Mouse (Mus musculus) kidney, postnatal 14 days (tissue): ENCODE data around the gene Pxn.

Experiments
- DNase-seq: peaks from one replicate; pipeline ENCODE4 v3.0.0; 2022; ENCODE audit warnings: mixed read lengths

Pxn gene

DNA sequence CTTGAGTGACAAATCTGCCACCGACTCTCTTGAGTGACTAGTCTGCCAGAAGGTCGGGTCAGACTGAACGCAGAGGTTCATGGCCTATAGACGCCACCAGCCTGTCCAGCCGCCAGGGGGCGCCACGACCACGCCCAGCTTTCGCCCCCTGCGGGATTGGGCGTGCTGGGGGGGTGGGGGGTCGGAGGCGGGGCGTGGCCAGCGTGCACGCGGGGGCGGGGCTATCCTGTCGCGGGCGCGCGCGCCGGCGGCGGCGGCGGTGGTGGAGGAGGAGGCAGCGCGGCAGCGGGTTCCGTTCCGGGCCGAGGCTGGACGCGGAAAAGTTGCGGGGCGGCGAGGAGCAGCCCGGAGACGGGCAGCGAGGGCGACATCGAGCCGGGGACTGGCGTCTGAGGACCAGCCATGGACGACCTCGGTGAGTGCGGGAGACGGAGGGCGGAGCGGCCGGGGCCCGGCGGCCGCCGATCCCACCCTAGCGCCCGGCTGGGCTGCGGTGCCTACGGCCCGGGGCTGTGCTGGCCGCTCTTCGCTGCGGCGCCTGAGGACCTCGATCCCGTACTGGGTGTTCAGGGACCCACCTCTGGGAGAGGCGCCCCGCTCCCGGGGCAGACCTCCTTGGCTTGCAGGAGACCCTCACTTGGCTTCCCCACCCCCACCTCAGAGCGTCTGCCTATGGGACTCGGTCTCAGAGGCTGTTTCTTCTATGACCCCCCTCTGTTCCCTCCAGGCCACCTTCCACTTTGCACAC, at the start of gene Pxn:
TSS of gene Pxn (plus strand) at position 223 of the 748 bp plus-strand sequence.
- peak; percentile 95 for DNase-seq

- no peak for DNase-seq
Observed at GRCm38 (mm10) chr5:115458918-115459317, 47.6 kb upstream of the Pxn start.

DNA sequence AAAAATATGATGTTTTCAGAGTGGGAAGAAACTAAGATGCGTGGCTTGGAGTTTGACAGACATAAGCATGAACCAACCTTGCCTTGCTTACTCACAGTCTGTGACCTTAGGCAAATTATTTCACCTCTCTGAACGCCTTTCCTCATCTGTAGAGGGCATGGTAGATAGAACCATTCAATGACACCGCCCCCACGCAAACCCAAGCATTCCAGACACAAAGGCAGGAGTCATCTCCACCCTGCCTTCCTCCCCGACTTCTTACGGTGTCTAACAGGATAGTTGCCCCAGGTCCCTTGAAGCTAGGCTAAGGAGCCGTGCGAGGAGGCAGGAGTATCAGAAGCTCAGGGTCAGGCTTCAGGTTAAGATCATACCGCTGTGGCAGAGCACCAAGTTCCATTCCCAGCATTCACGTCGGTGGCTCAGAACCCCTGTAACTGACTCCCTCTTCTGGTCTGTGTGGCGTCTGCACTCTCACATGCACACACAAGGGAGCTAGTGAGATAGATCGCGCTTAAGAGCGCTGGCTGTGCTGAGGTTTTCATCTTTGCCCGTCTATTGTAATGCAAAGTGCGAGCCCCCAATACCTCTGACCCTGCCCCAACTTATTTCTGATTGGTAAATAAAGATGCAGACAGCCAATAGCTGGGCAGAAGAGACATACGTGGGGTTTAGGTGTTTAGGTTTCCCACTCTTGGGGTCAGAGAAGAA, 41.9 kb upstream of the Pxn start:
- no peak for DNase-seq

GRCm38 (mm10) chr5:115465642-115466420, 40.6 kb upstream of the Pxn start, which contains the start of gene Pla2g1b:
TSS of gene Pla2g1b (plus strand) at chr5:115466262.
- no peak for DNase-seq

GRCm38 (mm10) chr5:115469791-115470190, 36.7 kb upstream of the Pxn start:
- peak; percentile 59 for DNase-seq

DNA sequence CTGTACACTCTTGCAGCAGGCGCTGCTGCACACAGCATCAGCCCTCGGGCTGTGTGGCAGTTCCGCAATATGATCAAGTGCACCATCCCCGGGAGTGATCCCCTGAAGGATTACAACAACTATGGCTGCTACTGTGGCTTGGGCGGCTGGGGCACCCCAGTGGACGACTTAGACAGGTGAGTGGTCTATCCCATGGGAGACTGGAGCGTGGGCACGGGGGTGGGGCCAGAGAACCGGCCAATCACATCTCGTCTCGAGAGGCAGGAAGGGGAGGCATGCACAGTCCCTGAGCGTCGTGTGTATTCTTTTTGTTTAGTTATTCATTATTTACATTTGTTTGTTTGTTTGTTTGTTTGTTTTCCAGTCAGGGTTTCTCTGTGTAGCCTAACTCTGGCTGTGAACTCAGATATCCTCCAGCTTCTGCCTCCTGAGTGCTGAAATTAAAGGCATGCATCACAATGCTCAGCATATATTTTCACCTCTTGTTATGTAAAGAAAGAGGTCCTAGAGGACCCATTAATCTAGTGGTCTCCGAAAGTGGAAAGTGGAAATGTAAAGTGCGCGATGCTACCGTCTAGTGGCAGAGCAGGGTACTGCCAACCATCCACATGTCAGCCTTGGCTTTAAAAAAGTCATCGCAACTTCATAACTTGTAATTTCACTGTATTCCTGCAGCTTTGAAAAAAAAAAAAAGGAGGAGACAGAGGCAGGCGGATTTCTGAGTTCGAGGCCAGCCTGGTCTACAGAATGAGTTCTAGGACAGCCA, 35.5 kb upstream of the Pxn start:
- peak; percentile 65 for DNase-seq

- DNase-seq, result no peak
Observed at GRCm38 (mm10) chr5:115473191-115473590, 33.3 kb upstream of the Pxn start.

- DNase-seq, result no peak
Observed at GRCm38 (mm10) chr5:115474174-115474828, 32.2 kb upstream of the Pxn start.

GRCm38 (mm10) chr5:115475337-115476106, 31.0 kb upstream of the Pxn start:
- peak; percentile 66 for DNase-seq

DNA sequence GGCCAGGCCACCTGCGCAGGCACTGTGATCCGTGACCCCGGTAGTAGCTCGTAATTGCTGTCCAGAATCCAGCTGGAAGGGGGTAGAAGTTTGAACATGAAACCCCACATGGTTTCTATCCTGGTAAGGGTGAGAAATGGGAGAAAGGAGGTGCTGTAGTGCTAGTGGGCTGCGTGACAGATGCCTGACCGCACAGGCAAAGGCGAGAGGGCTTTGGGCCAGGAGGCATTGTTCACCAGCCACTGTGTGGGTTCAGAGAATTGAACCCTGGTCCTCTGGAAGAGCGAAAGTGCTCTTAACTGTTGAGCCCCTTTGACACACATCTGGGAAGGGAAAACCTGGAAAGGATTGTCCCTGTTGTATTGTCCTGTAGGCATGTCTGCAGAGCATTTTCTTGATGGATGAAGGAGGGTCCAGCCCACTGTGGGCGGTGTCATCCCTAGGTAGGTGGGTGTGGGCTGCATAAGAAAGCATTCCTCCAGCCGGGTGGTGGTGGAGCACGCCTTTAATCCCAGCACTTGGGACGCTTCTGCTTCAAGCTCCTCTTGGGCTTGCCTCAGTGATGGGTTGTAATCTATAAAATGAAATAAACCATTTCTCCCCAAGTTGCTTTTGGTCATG, 30.3 kb upstream of the Pxn start:
- DNase-seq, result peak; percentile 20

GRCm38 (mm10) chr5:115479561-115479960, 26.9 kb upstream of the Pxn start:
- no peak for DNase-seq

DNA sequence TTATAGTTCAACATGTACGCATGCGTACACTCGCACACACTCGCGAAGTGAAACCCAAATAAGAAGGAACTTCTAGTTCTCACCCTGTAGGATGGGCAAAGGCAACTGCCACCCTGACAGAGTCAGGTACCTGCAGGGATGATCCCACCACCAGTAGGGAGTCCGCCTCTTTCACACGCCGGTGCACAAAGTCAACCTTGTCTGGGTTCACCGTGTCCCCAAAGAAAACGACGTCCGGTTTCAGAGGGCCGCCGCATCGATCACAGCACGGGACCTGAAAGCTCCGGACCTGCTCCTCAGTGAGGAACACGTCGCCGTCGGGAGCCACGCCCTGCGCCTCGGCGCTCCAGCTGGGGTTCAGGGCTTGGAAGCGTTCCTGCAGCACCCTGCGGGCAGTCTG, 26.4 kb upstream of the Pxn start:
- DNase-seq, result peak; percentile 21

GRCm38 (mm10) chr5:115482390-115483265, 23.8 kb upstream of the Pxn start:
- DNase-seq, result no peak

- no peak for DNase-seq
Observed at GRCm38 (mm10) chr5:115483385-115483784, 23.1 kb upstream of the Pxn start.

GRCm38 (mm10) chr5:115483947-115484920, 22.2 kb upstream of the Pxn start, which contains the start of gene Sirt4:
TSS of gene Sirt4 (minus strand) at chr5:115484725.
- DNase-seq, result peak; percentile 92

DNA sequence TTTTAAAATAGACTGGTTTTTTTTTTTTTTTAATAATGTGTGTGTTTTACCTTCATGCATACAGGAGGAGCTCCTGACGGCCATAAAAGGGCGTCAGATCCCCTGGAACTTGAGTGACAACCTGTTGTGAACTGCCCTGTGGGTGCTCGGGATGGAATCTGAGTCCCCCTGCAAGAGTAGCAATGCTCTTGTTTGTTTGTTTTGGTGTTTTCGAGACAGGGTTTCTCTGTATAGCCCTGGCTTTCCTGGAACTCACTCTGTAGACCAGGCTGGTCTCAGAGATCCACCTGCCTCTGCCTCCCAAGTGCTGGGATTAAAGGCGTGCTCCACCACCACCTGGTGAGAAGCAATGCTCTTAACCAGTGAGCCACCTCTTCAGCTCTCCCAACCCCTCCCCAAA, 21.5 kb upstream of the Pxn start:
- DNase-seq, result no peak

DNA sequence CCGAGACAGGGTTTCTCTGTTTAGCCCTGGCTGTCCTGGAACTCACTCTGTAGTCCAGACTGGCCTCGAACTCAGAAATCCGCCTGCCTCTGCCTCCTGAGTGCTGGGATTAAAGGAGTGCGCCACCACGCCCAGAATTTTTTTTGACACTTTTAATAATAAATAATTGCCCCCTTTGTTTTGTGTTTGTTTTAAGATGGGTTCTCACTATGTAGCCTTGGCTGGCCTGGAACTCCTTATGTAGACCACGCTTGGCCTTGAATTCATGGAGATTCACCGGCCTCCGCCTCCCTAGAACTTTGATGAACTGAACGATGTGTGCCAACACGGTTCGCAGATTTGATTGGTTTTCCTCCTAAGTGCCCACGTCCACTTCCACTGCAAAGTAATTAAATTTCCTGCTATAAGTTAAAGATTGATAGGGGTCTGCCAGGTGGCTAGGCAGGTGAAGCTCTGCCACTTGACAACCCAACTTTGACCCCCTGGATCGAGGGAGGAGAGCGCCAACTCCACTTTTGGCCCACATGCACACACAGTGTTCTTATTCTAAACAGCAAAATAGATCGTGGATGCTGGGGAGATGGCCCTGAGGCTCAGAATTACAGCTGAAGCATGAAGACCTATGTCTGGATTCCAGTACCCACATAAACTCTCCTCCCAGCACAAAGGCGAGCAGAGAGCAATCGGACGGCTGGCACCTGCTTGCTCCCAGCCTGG, 20.8 kb upstream of the Pxn start:
- DNase-seq, result peak; percentile 53

- no peak for DNase-seq
Observed at GRCm38 (mm10) chr5:115486726-115487125, 19.8 kb upstream of the Pxn start.
